Mouse (Mus musculus): ENCODE measurements around the gene Pglyrp2.

GRCm38 (mm10) chr17:32416771-32417170, 7.2 kb downstream of the Pglyrp2 start:
- TF ChIP-seq CTCF (IDR thresholded peaks at IDR 0.05; ENCODE audit: low read depth, low read length) (no peak), GATA1 (IDR thresholded peaks at IDR 0.05; ENCODE audit: borderline replicate concordance, low read length) (no peak), GATA2 (IDR thresholded peaks at IDR 0.05; ENCODE audit: borderline replicate concordance, low read depth, low read length) (no peak), TAL1 (conservative IDR thresholded peaks at IDR 0.05; ENCODE audit: low read depth, low read length) (no peak)
